Mouse (Mus musculus) cerebellum, adult 9-11 months (tissue): Measurements from ENCODE around the gene Hhex.

Experiments used
- DNase-seq: peaks from one replicate; pipeline ENCODE4 v3.0.0; 2022

Hhex gene

DNA sequence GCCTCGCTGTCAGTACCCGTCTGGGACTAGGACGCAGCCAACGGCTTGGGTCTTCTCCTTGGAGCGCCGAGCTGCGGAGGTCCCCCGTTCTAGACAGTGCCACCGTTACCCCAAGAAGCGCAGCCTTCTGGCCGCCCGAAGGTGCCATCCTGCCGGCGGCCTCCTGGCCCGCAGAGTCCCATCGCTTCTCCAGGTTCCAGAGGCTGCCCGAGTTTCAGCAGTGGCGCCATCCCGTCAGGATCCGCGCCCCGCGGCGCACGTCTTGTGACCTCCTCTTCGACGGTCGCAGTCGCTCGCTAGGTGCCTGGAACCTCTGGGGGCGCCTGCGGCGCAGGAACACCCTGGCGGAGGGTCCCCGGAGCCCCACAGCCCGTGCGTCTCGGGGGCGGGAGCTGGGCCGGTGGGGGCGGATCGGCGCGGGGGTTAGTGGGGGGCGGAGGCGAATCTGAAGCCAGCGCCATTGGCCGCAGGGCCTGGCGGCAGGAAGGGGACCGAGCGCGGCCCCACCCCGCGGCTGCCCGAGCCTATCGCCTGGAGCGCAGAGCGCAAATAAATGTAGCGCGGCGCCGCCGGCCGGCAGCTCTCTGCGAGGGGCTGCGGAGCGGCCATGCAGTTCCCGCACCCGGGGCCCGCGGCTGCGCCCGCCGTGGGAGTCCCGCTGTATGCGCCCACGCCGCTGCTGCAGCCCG lies at the start of gene Hhex:
Gene Hhex, plus strand, starts transcription at position 548 of the 689 bp plus-strand sequence.
- DNase-seq: peak; percentile 10

DNA sequence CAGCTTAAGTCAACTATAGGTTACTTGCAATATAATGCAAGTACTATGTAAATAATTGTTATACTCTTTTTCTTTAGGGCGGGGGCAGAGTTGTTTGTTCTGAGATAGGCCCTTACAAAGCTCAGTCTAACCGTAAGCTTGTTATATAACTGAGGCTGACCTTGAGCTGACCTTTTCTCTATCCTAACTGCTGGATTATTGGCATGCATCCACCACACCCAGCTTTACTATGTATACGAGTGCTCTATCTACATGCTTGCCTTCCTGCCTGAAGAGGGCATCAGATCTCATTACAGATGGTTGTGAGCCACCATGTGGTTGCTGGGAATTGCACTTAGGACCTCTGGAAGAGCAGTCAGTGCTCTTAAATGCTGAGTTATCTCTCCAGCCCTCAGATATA lies 48.5 kb upstream of the Hhex start:
- no peak for DNase-seq

DNA sequence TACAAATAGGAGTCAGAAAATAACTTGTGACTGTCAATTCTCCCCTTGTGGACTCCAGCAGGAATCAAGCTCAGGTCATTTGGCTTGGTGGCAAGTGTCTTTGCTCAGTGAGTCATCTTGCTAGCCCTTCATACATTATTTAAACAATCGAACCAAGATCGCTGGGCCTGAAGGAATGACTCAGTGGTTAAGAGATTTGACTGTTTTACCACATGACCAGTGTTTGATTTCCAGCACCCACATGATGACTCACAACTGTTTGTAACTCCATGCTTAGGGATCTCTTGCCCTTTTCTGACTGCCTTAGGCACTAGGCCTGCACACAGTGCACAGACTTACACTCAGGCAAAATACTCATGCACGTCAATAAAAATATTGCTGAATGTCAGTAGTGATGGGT lies 42.7 kb upstream of the Hhex start:
- no peak for DNase-seq

DNA sequence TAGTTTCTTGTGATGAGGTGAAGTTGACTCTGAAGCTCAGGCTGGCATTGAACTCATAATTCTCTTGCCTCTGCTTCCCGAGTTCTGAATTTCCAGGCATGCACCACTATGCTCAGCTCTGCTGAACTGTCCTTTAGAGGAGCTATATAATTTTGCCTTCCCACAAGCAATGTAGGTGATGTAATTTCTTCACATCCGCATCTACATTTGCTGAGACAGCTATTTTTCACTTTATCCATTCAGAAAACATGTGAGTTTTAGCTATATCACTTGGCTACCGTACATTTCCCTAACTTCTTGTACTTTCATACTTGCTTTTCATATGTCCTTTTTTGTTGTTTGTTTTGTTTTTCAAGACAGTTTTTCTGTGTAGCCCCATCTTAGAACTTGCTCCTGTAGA lies 38.3 kb upstream of the Hhex start:
- DNase-seq: no peak

DNA sequence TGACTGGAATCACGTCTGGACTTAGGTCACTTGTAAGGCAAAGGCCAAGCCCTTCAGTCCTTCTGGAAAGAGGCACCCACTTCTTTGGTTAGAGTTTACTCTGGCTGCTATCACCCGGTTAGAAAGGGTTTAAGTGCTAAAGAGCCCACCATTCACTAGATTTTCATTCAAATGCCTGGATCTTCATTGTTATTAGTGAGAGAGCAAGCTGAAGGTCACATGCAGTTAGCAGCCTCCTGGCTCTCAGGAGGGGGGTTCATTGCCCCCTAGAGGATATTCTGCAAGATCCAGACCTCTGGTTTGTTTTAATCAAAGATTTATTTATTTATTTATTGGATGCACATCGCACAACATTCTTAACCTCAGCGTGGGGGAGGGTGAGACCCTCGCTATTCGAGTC lies 33.7 kb upstream of the Hhex start:
- DNase-seq: no peak

DNA sequence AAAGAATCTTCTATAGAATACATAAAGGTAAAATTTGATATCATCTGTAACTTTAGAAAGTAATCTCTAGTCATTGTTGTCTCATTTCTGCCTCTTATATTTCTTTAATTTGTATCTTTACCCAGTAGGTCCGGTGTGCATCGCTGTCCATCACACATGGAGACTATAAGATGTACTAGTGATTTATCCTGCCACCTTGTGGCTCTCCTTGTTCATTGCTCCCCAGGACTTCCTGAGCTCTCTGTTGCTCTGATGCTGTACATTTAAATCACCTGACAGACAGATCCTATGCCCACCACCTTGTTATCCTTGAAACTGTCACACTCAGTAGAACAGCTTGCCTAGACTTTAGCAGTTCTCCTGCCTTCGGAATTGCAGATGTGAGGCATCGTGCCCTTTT lies 16.3 kb upstream of the Hhex start:
- DNase-seq: no peak

DNA sequence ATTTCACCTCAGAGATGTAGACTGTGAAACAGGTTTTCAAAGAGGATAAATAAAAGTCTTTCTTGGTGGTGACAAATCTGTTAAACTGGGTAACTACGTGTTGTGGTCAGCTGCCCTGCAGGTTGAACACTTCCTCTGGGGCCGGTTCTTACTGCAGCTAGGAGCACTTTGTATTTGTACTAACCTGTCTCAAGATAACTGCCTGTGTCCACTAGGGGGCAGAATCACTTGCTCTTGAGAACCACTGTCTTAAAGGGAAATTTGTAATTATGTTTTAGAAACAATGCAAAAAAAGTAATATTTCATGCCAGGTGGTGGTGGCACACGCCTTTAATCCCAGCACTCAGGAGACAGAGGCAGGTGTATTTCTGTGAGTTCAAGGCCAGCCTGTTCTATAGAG lies 15.0 kb upstream of the Hhex start:
- DNase-seq: no peak

DNA sequence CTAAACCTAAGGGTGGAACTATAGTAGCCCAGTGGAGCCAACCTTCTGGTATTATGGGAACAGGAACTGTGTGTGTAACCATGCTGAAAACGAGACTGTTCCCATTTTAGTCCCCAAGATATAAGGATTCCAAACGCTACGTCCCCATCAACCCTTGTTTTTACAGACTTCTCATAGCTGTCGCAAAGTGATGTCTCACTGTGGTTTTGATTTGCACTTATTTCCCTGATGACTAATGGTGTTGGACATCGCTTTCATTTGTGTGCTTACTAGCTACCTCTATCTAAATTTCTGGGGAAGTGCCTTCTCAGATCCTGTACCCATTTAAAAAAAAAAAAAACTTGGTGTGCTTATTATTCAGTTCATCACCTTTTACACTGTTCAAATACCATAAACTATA lies 6.0 kb upstream of the Hhex start:
- no peak for DNase-seq

DNA sequence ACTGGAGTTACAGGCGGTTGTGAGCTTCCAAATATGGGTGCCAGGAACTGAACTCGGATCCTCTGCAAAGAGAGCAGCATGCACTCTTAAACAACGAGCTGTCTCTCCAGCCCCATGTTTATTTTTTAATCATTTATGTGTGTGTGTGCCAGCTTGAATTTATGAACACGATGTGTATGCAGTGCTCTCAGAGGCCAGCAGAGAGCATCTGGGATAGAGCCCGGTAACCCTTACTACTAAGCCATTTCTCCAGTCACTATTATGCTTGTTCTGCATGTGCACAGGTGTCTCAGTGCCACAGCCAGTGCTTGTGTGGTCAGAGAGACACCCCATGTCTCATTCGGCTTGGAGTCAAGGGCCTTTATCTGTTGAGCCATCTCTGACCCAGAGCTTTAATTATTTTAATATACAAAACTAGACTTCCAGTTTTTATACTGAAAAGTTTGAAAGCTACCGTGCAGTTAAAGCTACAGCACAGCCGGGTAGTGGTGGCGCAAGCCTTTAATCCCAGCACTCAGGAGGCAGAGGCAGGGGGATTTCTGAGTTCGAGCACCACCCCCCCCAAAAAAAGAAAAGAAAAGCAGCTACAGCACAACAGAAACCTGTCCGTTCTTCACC lies 3.4 kb upstream of the Hhex start:
- DNase-seq: no peak

DNA sequence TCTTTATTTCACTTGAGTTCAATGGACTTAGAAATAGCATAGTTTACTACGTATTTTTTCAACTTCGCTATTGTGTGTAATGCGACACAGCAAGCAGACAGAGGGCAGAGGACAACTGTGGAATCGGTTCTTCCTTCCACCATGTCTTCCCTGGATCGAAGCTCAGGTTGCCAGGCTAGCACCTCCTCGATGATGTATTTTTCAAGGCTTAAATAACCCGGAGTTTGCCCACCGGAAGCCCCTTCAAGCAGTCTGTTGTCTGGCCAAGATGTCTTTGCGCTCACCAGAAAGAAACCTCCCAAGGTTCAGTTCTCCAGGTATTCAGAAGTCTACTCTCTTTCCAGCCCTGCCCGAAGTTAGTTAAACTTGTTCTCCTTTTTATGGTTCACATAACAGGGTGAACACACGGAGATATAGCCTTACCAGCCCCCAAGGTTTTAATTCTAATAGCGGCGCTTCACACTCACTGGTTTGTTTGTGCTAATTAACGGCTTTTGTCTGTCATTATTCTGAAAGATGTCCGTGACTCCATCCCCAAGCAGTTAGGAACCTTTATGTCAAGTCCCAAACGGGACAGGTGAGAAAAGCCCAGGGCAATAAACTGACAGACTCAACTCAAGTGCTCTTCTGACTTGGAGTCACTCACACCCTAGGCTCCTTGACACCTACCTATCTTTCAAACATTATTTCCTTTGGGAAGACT lies 1.6 kb upstream of the Hhex start:
- DNase-seq: no peak

DNA sequence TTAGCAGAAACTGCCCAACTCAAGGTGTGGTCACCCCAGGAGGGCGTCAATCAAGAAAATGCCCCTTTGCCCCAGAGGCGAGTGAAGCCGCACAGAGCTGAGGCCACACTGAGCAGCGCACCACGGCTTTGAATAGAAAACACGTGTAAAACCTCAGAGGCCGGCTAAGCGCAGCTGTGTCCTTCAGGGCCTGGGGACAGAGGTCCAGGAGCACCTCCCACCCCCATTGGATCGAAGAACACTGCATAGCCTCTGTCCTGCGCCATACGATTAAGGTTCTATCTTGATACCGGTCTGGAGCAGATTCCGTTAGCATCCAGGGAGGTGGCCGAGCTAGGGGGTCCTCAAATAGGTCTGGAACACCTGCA lies 731 bp upstream of the Hhex start:
- DNase-seq: no peak

DNA sequence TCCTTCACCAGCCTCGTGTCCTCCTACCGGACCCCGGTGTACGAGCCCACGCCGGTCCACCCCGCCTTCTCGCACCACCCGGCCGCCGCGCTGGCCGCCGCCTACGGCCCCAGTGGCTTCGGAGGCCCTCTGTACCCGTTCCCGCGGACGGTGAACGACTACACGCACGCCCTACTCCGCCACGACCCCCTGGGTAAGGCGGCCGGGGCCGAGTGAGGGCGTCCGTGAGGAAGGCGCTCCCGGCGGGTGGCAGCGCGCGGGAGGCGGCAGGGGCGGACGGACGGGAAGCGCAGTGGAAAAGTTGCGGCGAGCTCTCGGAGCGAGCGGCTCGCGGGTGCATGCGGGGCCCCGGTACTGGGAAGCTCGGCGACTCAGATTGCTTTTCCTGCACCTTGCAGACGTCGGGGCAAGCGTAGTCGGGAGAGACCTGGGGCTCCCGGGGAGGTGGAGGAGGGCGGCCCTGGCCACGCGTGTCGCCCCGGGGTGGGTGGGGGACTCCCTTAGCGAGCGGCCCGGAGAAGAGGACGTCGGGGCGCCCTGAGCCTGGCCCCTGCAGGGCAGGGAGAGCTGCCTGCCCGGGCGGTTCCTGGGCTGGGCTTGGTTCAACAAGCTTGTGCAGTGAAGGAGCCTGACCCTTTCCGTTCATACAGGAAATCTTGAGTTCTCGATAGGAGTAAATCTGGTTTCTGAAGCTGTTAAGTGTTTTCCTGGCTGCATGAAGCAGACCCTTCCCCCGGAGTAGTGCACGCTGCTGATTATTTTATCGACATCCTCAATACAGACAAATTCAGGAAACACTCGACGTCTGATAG lies 637 bp downstream of the Hhex start:
- DNase-seq: no peak

DNA sequence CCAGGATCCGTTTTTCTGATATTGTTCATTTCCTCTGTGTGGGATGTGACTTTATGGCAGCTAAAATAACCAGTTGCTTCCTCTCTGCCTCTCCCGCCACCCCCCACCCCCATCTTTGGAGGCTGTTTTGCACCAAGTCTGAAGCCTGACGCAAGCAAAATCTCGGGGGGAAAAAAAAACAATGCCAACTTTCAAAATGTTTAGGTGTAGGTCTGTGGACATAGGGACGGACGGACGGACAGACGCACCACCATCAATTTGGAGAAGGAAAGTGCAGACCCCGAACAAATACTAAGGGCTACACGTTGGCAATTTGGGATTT lies 1.2 kb downstream of the Hhex start:
- DNase-seq: no peak

DNA sequence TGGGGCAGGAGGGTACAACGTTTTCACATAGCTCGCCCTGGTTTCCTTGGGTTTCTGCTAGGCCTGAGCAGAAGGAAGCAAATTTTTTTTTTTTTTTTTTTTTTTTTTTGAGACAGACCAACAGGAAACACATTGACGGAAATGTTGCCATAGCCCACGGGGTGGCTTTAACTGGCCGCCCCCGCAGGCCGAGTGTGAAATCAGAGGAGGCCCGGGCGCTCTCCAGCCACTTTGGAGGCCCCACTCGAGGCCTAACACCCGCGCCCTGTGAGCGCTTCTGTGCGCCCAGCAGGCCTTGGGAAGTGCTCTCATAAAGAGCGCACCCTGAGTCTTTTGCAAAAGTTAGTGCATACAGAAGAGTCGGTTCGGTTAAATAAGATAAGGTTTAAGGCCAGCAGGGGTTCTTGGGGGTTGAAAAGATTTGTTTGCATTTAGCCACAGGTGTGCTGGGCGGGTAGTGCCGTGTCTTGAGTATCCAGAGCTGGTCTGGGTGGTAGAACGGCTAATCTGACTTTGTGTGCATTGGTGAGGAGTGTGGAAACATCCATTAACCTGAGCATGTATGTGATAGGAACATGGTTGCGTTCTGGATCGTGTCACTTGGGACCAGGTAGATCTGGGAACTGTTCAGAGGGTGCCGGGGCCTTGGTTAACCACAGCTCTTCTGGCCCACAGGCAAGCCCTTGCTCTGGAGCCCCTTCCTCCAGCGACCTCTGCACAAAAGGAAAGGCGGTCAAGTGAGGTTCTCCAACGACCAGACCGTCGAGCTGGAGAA lies 2.1 kb downstream of the Hhex start:
- DNase-seq: no peak

DNA sequence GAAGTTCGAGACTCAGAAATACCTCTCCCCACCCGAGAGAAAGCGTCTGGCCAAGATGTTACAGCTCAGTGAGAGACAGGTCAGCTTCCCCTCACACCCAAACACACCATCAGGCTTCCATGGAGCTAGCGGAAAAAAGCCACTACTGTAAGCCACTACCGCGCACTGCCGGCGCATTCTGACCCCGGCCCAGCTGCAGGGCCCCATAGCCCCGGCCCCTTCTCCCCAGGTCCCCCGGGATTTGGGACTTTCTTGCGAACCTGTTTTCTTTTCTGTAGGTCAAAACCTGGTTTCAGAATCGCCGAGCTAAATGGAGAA lies 2.6 kb downstream of the Hhex start:
- no peak for DNase-seq

DNA sequence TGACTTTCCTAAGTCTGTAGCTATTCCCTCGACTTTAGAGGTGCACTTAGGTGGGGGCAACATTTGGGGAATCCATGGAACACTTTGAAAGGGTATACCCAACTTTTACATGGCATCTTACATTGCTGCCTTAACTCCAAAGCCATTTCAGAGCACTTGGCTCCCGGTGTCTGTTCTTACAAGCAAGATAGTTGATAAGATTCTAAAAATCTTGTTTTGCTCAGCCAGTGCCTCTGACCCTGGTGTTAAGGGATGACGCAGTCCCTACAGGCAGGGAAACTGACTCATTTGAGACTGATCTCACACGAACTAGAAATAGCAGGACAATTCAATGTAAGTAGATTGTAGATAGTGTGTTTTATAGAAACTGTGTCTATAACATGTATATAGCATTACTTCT lies 5.6 kb downstream of the Hhex start:
- no peak for DNase-seq

DNA sequence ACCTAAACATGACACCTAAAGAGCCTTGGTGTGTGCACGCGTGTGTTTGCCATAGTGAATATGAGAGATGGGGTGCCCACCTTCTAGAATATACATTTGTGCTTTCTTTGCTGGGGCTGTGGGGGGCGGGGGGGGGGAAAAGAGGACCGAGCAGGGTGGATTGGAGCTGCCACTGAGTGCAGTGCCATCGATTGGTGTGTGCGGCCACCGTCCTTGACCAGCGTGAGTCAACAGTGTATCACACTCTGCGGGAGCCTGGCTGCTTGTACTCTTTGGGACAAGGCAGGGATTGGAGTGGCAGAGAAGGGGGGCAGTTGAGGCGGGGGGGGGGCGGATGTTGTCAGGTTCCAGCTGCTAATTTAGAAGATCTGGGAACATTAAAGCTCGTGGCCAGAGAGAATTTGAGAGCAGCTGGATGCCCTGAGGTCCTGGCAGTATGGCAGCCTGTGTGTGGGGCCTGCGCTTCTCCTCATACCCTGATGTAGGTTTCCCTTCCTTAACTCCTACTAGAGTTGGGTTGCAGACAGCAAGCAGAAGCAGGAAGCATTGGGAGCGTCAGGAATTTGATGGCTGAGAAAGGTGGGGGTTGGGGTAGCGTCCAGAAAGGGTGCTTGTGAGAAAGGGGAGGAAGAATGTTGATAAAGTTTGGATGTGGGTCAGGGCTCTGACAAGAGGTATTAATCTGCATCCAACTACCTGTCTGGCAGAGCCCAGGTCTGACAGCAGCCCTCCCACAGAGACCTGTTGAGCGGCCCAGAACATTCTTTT lies 6.3 kb downstream of the Hhex start:
- no peak for DNase-seq

DNA sequence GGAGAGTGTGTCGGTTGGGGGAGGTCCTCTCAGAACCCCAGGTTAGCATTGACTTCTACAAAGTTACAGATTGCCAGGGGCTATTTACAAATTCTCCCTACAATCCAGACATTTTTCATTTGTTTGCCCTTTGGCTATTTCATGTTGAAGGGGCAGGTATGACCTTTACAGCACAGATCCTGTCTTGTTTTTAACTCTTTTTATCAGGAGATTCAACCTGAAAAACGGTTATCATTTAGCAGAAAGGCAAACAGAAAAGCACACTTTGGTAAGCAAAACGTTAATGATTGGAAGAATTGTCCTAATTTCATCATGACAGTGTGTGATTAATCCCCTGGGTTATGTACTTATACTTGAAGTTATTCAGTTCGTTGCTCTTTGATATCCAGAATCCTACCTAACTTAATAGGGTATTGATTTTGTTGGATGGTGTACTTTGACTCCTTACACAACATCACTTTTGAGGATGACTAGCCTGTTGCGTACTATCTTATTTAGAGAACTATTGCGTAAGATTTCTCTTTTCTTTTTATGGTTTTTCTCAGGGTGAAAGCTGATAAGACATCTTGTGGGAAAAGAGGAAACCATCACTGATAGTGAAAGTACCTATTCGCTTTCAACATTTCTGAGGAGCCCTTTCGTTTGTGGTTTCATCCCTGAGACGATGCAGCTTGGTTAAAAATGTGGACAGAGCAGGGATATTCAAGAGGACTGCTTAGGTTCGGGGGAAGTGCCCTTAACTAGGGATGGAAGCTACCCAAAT lies 8.1 kb downstream of the Hhex start:
- no peak for DNase-seq

DNA sequence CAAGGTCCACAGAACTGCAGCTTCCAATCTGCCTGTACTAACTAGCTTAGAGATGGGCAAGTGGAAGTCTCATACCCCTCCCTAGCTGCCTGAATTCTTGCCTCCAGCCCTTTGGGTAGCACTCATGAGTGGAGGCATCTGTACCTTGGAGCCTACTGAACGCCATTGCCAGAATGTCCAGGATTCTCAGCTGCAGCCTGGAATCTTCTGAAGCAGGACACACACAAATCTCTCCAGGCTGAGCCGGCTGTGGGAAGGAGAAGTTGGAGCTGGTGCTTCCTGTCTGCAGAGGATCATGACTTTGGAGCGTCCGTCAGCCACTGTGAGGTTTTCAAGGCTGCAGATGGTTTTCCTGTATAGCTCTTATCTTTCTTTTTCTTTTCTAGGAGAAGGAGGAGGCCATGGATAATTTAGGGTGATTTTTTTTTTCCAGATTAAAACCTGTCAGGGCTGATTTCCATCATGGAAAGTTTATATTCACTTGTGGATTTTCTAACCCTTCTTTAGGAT lies 9.1 kb downstream of the Hhex start:
- no peak for DNase-seq

DNA sequence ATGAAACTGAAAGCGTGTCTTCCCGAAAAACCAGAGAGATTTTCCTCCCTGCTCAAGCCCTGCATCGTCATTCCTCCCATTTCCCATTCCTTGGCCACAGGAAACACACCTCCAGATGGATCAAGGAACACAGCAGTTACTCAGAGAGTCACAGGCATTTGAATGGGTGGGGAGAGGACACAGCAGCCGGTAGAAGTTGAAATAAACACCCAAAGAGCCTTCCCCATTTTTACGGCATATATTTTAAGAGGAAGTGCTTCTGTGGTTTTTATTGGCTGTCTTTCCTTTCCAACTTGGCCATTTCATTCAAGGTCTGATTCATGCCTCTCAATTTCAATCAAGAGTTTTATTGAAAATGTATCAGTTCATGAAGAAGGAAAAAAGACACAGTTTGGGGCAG lies 13.6 kb downstream of the Hhex start:
- no peak for DNase-seq

DNA sequence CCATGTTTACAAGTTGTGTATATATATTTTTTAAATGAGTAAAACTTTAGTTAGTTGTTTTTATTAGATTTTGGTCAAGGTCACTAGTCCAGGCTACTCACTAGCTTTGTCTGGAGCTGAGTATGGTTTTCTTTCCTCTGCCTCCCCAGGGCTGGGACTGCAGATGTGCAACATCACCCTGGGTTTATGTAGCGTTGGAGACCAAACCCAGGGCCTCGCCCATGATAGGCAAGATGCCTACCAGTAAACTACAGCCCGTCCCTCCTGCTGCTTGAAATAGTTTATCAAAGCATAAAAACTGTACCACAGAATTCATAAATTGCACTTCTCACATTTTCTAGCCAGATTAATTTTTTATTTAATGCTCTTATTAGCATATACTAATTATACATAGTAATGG lies 14.6 kb downstream of the Hhex start:
- DNase-seq: no peak
